Mouse (Mus musculus): ENCODE measurements at regions not wholly inside any gene's neighbourhood (a gene's known extent, or its start where the extent isn't known, plus 50 kb on each side); places are given as distances from the start of the nearest gene placed in this dataset.
A peak's percentile ranks its signal among the peaks of the same experiment; 100 is the strongest.

GRCm38 (mm10) chr16:95057596-95057995 lies 60.1 kb upstream of the Kcnj6 start:
- DNase-seq (no peak), ATAC-seq (no peak)
- Histone ChIP-seq H3K4me3 (ENCODE audit: low read depth, low read length) (no peak overlapping the region), H3K4me2 (ENCODE audit: low read depth) (no peak overlapping the region), H3K27ac (ENCODE audit: low read depth, low read length) (no peak overlapping the region), H3K36me3 (ENCODE audit: insufficient read depth) (no peaks in the 10 kb centered on the region), H3K9me3 (ENCODE audit: low read length) (peaks cover 5% of the 10 kb centered on the region; the same call in 1 of the 2 replicates), H3K4me1 (ENCODE audit: insufficient read depth) (no peaks in the 10 kb centered on the region), H3K9ac (no peak overlapping the region), H3K27me3 (ENCODE audit: insufficient read depth, low read length) (no peaks in the 10 kb centered on the region)
- WGBS, result 45% methylated on average over 1 of the region's 1 CpGs
- TF ChIP-seq CTCF (IDR thresholded peaks at IDR 0.05; ENCODE audit: low read depth), result no peak

- DNase-seq, result peak; percentile 20
- H3K9ac ChIP-seq, result no peak overlapping the region
- H3K27ac ChIP-seq (ENCODE audit: low read depth, low read length), result no peak overlapping the region
- H3K27me3 ChIP-seq (ENCODE audit: insufficient read depth, low read length), result no peaks in the 10 kb centered on the region
- no peak for TF ChIP-seq CTCF (IDR thresholded peaks at IDR 0.05; ENCODE audit: low read depth)
- ATAC-seq, result no peak
- no peaks in the 10 kb centered on the region for H3K36me3 ChIP-seq (ENCODE audit: insufficient read depth)
- no peak overlapping the region for H3K4me2 ChIP-seq (ENCODE audit: low read depth)
- no peak overlapping the region for H3K4me3 ChIP-seq (ENCODE audit: low read depth, low read length)
- no peaks in the 10 kb centered on the region for H3K9me3 ChIP-seq (ENCODE audit: low read length)
- H3K4me1 ChIP-seq (ENCODE audit: insufficient read depth), result no peaks in the 10 kb centered on the region
- 64% methylated on average over 6 of the region's 6 CpGs for whole genome bisulfite sequencing
Observed at GRCm38 (mm10) chr16:95064423-95064822, 66.9 kb upstream of the Kcnj6 start.

- H3K4me3 ChIP-seq (ENCODE audit: low read depth, low read length), result no peak overlapping the region
- H3K27me3 ChIP-seq (ENCODE audit: insufficient read depth, low read length), result no peaks in the 10 kb centered on the region
- H3K27ac ChIP-seq (ENCODE audit: low read depth, low read length), result no peak overlapping the region
- H3K4me2 ChIP-seq (ENCODE audit: low read depth), result no peak overlapping the region
- no peaks in the 10 kb centered on the region for H3K4me1 ChIP-seq (ENCODE audit: insufficient read depth)
- H3K36me3 ChIP-seq (ENCODE audit: insufficient read depth), result no peaks in the 10 kb centered on the region
- DNase-seq, result no peak
- WGBS, result 82% methylated on average over 3 of the region's 3 CpGs
- no peak overlapping the region for H3K9ac ChIP-seq
- no peak for ATAC-seq
- no peak for TF ChIP-seq CTCF (IDR thresholded peaks at IDR 0.05; ENCODE audit: low read depth)
- H3K9me3 ChIP-seq (ENCODE audit: low read length), result no peaks in the 10 kb centered on the region
Observed at GRCm38 (mm10) chr16:95066687-95067086, 69.2 kb upstream of the Kcnj6 start.

GRCm38 (mm10) chr16:95092471-95093221 lies 95.1 kb upstream of the Kcnj6 start:
- Histone ChIP-seq H3K4me3 (ENCODE audit: low read depth, low read length) (no peak overlapping the region), H3K4me1 (ENCODE audit: insufficient read depth) (peaks cover 11% of the 10 kb centered on the region; the same call in 1 of the 2 replicates), H3K27me3 (ENCODE audit: insufficient read depth, low read length) (no peaks in the 10 kb centered on the region), H3K9me3 (ENCODE audit: low read length) (no peaks in the 10 kb centered on the region), H3K4me2 (ENCODE audit: low read depth) (no peak overlapping the region), H3K27ac (ENCODE audit: low read depth, low read length) (no peak overlapping the region), H3K9ac (no peak overlapping the region), H3K36me3 (ENCODE audit: insufficient read depth) (no peaks in the 10 kb centered on the region)
- TF ChIP-seq CTCF (IDR thresholded peaks at IDR 0.05; ENCODE audit: low read depth), result no peak
- DNase-seq, result peak; percentile 68
- 34% methylated on average over 6 of the region's 6 CpGs for WGBS
- peak; percentile 82 for ATAC-seq

GRCm38 (mm10) chr16:95093753-95094152 lies 96.3 kb upstream of the Kcnj6 start:
- DNase-seq, result no peak
- H3K4me3 ChIP-seq (ENCODE audit: low read depth, low read length), result no peak overlapping the region
- no peak overlapping the region for H3K27ac ChIP-seq (ENCODE audit: low read depth, low read length)
- H3K27me3 ChIP-seq (ENCODE audit: insufficient read depth, low read length), result no peaks in the 10 kb centered on the region
- peaks cover 11% of the 10 kb centered on the region; the same call in 1 of the 2 replicates for H3K4me1 ChIP-seq (ENCODE audit: insufficient read depth)
- WGBS, result 38% methylated on average over 10 of the region's 10 CpGs
- H3K9me3 ChIP-seq (ENCODE audit: low read length), result no peaks in the 10 kb centered on the region
- H3K4me2 ChIP-seq (ENCODE audit: low read depth), result no peak overlapping the region
- no peaks in the 10 kb centered on the region for H3K36me3 ChIP-seq (ENCODE audit: insufficient read depth)
- no peak for TF ChIP-seq CTCF (IDR thresholded peaks at IDR 0.05; ENCODE audit: low read depth)
- H3K9ac ChIP-seq, result no peak overlapping the region
- no peak; the same call in 1 of the 2 replicates for ATAC-seq

GRCm38 (mm10) chr16:95100954-95101353 lies 103.5 kb upstream of the Kcnj6 start:
- Histone ChIP-seq H3K27me3 (ENCODE audit: insufficient read depth, low read length) (no peaks in the 10 kb centered on the region), H3K36me3 (ENCODE audit: insufficient read depth) (no peaks in the 10 kb centered on the region), H3K4me1 (ENCODE audit: insufficient read depth) (no peaks in the 10 kb centered on the region), H3K4me3 (ENCODE audit: low read depth, low read length) (no peak overlapping the region), H3K9me3 (ENCODE audit: low read length) (no peaks in the 10 kb centered on the region), H3K9ac (no peak overlapping the region), H3K4me2 (ENCODE audit: low read depth) (no peak overlapping the region), H3K27ac (ENCODE audit: low read depth, low read length) (no peak overlapping the region)
- DNase-seq (no peak), ATAC-seq (no peak; the same call in 1 of the 2 replicates)
- TF ChIP-seq CTCF (IDR thresholded peaks at IDR 0.05; ENCODE audit: low read depth), result no peak
- WGBS, result 73% methylated on average over 9 of the region's 9 CpGs

- Histone ChIP-seq H3K4me1 (ENCODE audit: insufficient read depth) (no peaks in the 10 kb centered on the region), H3K27ac (ENCODE audit: low read depth, low read length) (no peak overlapping the region), H3K9me3 (ENCODE audit: low read length) (no peaks in the 10 kb centered on the region), H3K4me2 (ENCODE audit: low read depth) (no peak overlapping the region), H3K4me3 (ENCODE audit: low read depth, low read length) (no peak overlapping the region), H3K36me3 (ENCODE audit: insufficient read depth) (no peaks in the 10 kb centered on the region), H3K9ac (no peak overlapping the region), H3K27me3 (ENCODE audit: insufficient read depth, low read length) (no peaks in the 10 kb centered on the region)
- WGBS, result 53% methylated on average over 8 of the region's 8 CpGs
- TF ChIP-seq CTCF (IDR thresholded peaks at IDR 0.05; ENCODE audit: low read depth), result no peak
- ATAC-seq (peak; percentile 72), DNase-seq (no peak)
Observed at GRCm38 (mm10) chr16:95117531-95117930, 120.0 kb upstream of the Kcnj6 start.

Measured in forebrain, postnatal 0 days (tissue).